Mouse (Mus musculus) heart, embryonic 13.5 days (tissue): ENCODE data around the gene Slc26a11. TPM values are rescaled to one million over a fixed set of nuclear protein-coding genes. Genes with fewer than 3 reads are reported as not detected.
"Not testable (repeated sequence)": the region's sequence is repeated elsewhere in the genome, so short reads cannot be mapped to it uniquely, and the experiment has no call there.

Source experiments
- ATAC-seq: fragments of 200-750 bp; cut with Nextera tagmentation; 2 replicates; pipeline ENCODE4 v1.8.0; 2017; ENCODE audit warnings: moderate TSS enrichment; ENCODE audit not compliant: insufficient number of reproducible peaks, low FRiP score, low TSS enrichment; ENCODE audit errors: extremely low read depth
- H3K27ac ChIP-seq: fragments of 300-500 bp; sonication (generic); replicated peaks from 2 replicates; pipeline ENCODE4 v1.5.1; 2015; ENCODE audit warnings: moderate library complexity, mild to moderate bottlenecking, inconsistent platforms
- H3K27me3 ChIP-seq: fragments of 300-500 bp; sonication (generic); replicated peaks from 2 replicates; pipeline ENCODE4 v1.6.1; 2015; ENCODE audit warnings: mild to moderate bottlenecking, inconsistent platforms
- H3K36me3 ChIP-seq: fragments of 300-500 bp; sonication (generic); 2 replicates; pipeline ENCODE4 v1.6.1; 2015; ENCODE audit warnings: mild to moderate bottlenecking, inconsistent platforms
- H3K4me1 ChIP-seq: fragments of 300-500 bp; sonication (generic); 2 replicates; pipeline ENCODE4 v1.6.1; 2015; ENCODE audit warnings: inconsistent platforms
- H3K4me2 ChIP-seq: fragments of 300-500 bp; sonication (generic); 2 replicates; pipeline ENCODE4 v1.6.1; 2015; ENCODE audit warnings: inconsistent platforms, mild to moderate bottlenecking, moderate library complexity
- H3K4me3 ChIP-seq: fragments of 300-500 bp; sonication (generic); 2 replicates; pipeline ENCODE4 v1.5.1; 2015; ENCODE audit warnings: moderate library complexity, mild to moderate bottlenecking, inconsistent platforms
- H3K9ac ChIP-seq: fragments of 300-500 bp; sonication (generic); 2 replicates; pipeline ENCODE4 v1.6.1; 2015; ENCODE audit warnings: inconsistent platforms, mild to moderate bottlenecking, moderate library complexity
- H3K9me3 ChIP-seq: fragments of 300-500 bp; sonication (generic); 2 replicates; pipeline ENCODE4 v1.6.1; 2016; ENCODE audit warnings: inconsistent platforms
- WGBS: fragments of 180-500 bp; shearing (Covaris S2); methylation state at CpG from one replicate; pipeline ENCODE4 v1.1.7; 2015; ENCODE audit warnings: mixed read lengths; 5-methylcytosine and 5-hydroxymethylcytosine counted together
- polyA plus RNA-seq: library from polyadenylated mRNA; unstranded; fragments of >200 nt; fragmentation: Nextera tagmentation; extraction: Ambion mirVana; gene quantifications from 2 replicates; pipeline ENCODE4 v1.2.1, GENCODE M21; 2015

Gene Slc26a11
- polyA plus RNA-seq, 1 experiment from 2014 or later = 9.3 TPM

- no peak for ATAC-seq
- Histone ChIP-seq H3K4me3 (no peak overlapping the region), H3K36me3 (peaks cover 76% of the 10 kb centered on the region), H3K9ac (no peak overlapping the region), H3K27me3 (no peaks in the 10 kb centered on the region), H3K4me2 (peak overlapping the region; percentile 5; the same call in 1 of the 2 replicates), H3K4me1 (peaks cover 8% of the 10 kb centered on the region), H3K27ac (no peak overlapping the region), H3K9me3 (peaks cover 4% of the 10 kb centered on the region; the same call in 1 of the 2 replicates)
- WGBS = 37% methylated on average over 11 of the region's 11 CpGs
These were observed 7.6 kb downstream of the Slc26a11 start for GRCm38 (mm10) chr11:119362769-119363533.

GRCm38 (mm10) chr11:119363534-119364145, 8.3 kb downstream of the Slc26a11 start:
- no peak for ATAC-seq

GRCm38 (mm10) chr11:119375425-119375824, 20.1 kb downstream of the Slc26a11 start:
- H3K27me3 ChIP-seq = no peaks in the 10 kb centered on the region
- 69% methylated on average over 6 of the region's 6 CpGs for WGBS
- no peak for ATAC-seq
- H3K9me3 ChIP-seq = no peaks in the 10 kb centered on the region
- H3K4me3 ChIP-seq = no peak overlapping the region
- H3K27ac ChIP-seq = no peak overlapping the region
- no peak overlapping the region for H3K4me2 ChIP-seq
- H3K36me3 ChIP-seq = peaks cover 44% of the 10 kb centered on the region
- H3K4me1 ChIP-seq = peaks cover 8% of the 10 kb centered on the region; the same call in 1 of the 2 replicates
- H3K9ac ChIP-seq = no peak overlapping the region

More at GRCm38 (mm10) chr11:119363534-119364145, 8.3 kb downstream of the Slc26a11 start:
- Histone ChIP-seq H3K27me3 (no peaks in the 10 kb centered on the region), H3K9me3 (peaks cover 4% of the 10 kb centered on the region; the same call in 1 of the 2 replicates), H3K36me3 (peaks cover 74% of the 10 kb centered on the region), H3K9ac (no peak overlapping the region), H3K27ac (no peak overlapping the region), H3K4me1 (peaks cover 8% of the 10 kb centered on the region), H3K4me3 (no peak overlapping the region), H3K4me2 (peak overlapping the region; percentile 5; the same call in 1 of the 2 replicates)
- WGBS = 30% methylated on average over 11 of the region's 11 CpGs

- no peak overlapping the region for H3K4me3 ChIP-seq
- WGBS = 84% methylated on average over 11 of the region's 11 CpGs
- no peak for ATAC-seq
- peaks cover 20% of the 10 kb centered on the region for H3K4me1 ChIP-seq
- H3K27ac ChIP-seq = no peak overlapping the region
- peaks cover 54% of the 10 kb centered on the region for H3K36me3 ChIP-seq
- no peak overlapping the region for H3K9ac ChIP-seq
- no peaks in the 10 kb centered on the region for H3K9me3 ChIP-seq
- no peaks in the 10 kb centered on the region for H3K27me3 ChIP-seq
- no peak overlapping the region for H3K4me2 ChIP-seq
These were observed 22.0 kb downstream of the Slc26a11 start for GRCm38 (mm10) chr11:119377326-119377725.

- H3K27ac ChIP-seq = no peak overlapping the region
- H3K4me1 ChIP-seq = peaks cover 20% of the 10 kb centered on the region
- no peak overlapping the region for H3K4me3 ChIP-seq
- WGBS = 92% methylated on average over 1 of the region's 1 CpGs
- H3K9me3 ChIP-seq = no peaks in the 10 kb centered on the region
- no peak overlapping the region for H3K4me2 ChIP-seq
- peaks cover 54% of the 10 kb centered on the region for H3K36me3 ChIP-seq
- no peak overlapping the region for H3K9ac ChIP-seq
- no peaks in the 10 kb centered on the region for H3K27me3 ChIP-seq
- no peak for ATAC-seq
These were observed 23.2 kb downstream of the Slc26a11 start for GRCm38 (mm10) chr11:119378551-119378950.

- Histone ChIP-seq H3K9me3 (no peaks in the 10 kb centered on the region), H3K4me1 (peaks cover 24% of the 10 kb centered on the region), H3K27me3 (no peaks in the 10 kb centered on the region), H3K4me3 (no peak overlapping the region), H3K36me3 (peaks cover 46% of the 10 kb centered on the region), H3K4me2 (0 out of 2 replicates have a peak overlapping the region, but pooled peaks have one; percentile 25), H3K9ac (peak overlapping the region; percentile 65), H3K27ac (peak overlapping the region; percentile 79)
- 29% methylated on average over 9 of the region's 9 CpGs for whole genome bisulfite sequencing
- peak; percentile 42; the same call in 1 of the 2 replicates for ATAC-seq
These were observed 26.4 kb downstream of the Slc26a11 start for GRCm38 (mm10) chr11:119381631-119382337.

- peak overlapping the region; percentile 65 for H3K9ac ChIP-seq
- H3K9me3 ChIP-seq = no peaks in the 10 kb centered on the region
- WGBS = 64% methylated on average over 6 of the region's 6 CpGs
- H3K36me3 ChIP-seq = peaks cover 40% of the 10 kb centered on the region
- H3K4me1 ChIP-seq = peaks cover 30% of the 10 kb centered on the region
- H3K4me2 ChIP-seq = no peak overlapping the region
- no peak for ATAC-seq
- no peak overlapping the region for H3K4me3 ChIP-seq
- H3K27ac ChIP-seq = peak overlapping the region; percentile 79
- H3K27me3 ChIP-seq = no peaks in the 10 kb centered on the region
These were observed 27.0 kb downstream of the Slc26a11 start for GRCm38 (mm10) chr11:119382338-119382850.

GRCm38 (mm10) chr11:119384904-119385303, 29.5 kb downstream of the Slc26a11 start:
- Histone ChIP-seq H3K27me3 (no peaks in the 10 kb centered on the region), H3K4me3 (no peak overlapping the region), H3K27ac (peak overlapping the region; percentile 39; the same call in 1 of the 2 replicates), H3K4me1 (peaks cover 45% of the 10 kb centered on the region), H3K36me3 (peaks cover 15% of the 10 kb centered on the region), H3K4me2 (no peak overlapping the region), H3K9me3 (no peaks in the 10 kb centered on the region), H3K9ac (peak overlapping the region; percentile 37; the same call in 1 of the 2 replicates)
- ATAC-seq = no peak
- 38% methylated on average over 4 of the region's 4 CpGs for WGBS

GRCm38 (mm10) chr11:119386306-119386705, 30.9 kb downstream of the Slc26a11 start:
- Histone ChIP-seq H3K27me3 (no peaks in the 10 kb centered on the region), H3K4me2 (no peak overlapping the region), H3K36me3 (peaks cover under 1% of the 10 kb centered on the region; the same call in 1 of the 2 replicates), H3K9me3 (no peaks in the 10 kb centered on the region), H3K27ac (no peak overlapping the region), H3K4me3 (no peak overlapping the region), H3K4me1 (peaks cover 49% of the 10 kb centered on the region), H3K9ac (no peak overlapping the region)
- 90% methylated on average over 5 of the region's 5 CpGs for WGBS
- no peak for ATAC-seq

GRCm38 (mm10) chr11:119387273-119387672, 31.9 kb downstream of the Slc26a11 start:
- not testable (repeated sequence) for H3K27me3 ChIP-seq, H3K9me3 ChIP-seq, H3K9ac ChIP-seq, H3K36me3 ChIP-seq, ATAC-seq, H3K4me3 ChIP-seq
- Histone ChIP-seq H3K4me1 (peaks cover 49% of the 10 kb centered on the region), H3K27ac (peak overlapping the region; percentile 83), H3K4me2 (peak overlapping the region; percentile 30; the same call in 1 of the 2 replicates)
- 1% methylated on average over 3 of the region's 3 CpGs for WGBS

GRCm38 (mm10) chr11:119389851-119390270, 34.5 kb downstream of the Slc26a11 start:
- Histone ChIP-seq H3K4me1 (peaks cover 62% of the 10 kb centered on the region), H3K9ac (peak overlapping the region; percentile 91), H3K4me3 (peak overlapping the region; percentile 69), H3K27me3 (peaks cover 8% of the 10 kb centered on the region), H3K4me2 (peak overlapping the region; percentile 90), H3K36me3 (no peaks in the 10 kb centered on the region), H3K27ac (peak overlapping the region; percentile 97), H3K9me3 (no peaks in the 10 kb centered on the region)
- ATAC-seq = peak; percentile 16; the same call in 1 of the 2 replicates
- WGBS = under 1% methylated on average over 35 of the region's 35 CpGs
